Mouse (Mus musculus) ovary, adult 18-20 months (tissue): ENCODE data around the gene Dalrd3.

ENCODE experiments used
- DNase-seq: peaks from one replicate; pipeline ENCODE4 v3.0.0; 2022; ENCODE audit warnings: low spot score, mixed read lengths

Dalrd3 gene

DNA sequence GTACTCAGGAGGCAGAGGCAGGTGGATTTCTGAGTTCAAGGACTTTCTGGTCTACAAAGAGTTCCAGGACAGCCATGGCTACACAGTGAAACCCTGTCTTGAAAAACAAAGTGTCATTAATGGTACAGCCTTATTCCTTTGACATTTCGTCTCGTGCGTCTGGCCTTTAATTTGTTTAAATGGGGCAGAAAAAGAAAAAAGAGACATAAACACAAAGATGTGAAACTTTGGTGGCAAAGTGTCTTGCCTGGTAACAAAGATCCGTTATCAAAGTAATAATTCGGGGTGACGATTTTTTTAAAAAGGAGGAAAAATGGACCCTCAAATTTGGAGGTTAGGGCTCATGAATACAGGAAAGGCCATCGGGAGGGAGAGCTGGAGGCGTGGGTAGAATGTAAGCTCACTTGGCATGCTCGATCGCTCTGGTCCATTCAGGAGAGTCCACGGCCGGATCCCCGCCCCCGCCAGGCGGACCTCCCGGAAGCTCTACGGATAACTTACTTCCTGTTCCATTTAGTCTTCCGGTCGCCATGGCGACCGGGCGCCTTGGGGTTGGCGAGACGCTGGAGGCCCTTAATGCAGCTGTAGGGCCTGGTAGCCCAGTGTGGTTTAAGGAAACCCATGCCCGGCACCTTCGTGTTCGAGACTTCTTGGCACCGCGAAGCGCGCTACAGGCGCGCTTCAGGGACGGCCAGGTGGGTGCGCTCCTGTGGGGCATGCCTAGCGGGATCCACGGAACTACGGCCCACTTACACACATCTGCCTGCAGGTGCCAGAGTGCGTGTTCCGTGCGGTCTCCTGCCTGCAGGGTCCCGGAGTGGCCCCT is at the start of gene Dalrd3:
TSS of gene Dalrd3 (plus strand) at position 506 of the 826 bp plus-strand sequence.
- peak; percentile 92 for DNase-seq

GRCm38 (mm10) chr9:108521604-108522003 is 48.1 kb upstream of the Dalrd3 start:
- no peak for DNase-seq

GRCm38 (mm10) chr9:108523341-108523740 is 46.3 kb upstream of the Dalrd3 start:
- DNase-seq: no peak

- no peak for DNase-seq
Observed at GRCm38 (mm10) chr9:108525400-108525799, 44.3 kb upstream of the Dalrd3 start.

GRCm38 (mm10) chr9:108530954-108531353 is 38.7 kb upstream of the Dalrd3 start:
- DNase-seq: no peak

DNA sequence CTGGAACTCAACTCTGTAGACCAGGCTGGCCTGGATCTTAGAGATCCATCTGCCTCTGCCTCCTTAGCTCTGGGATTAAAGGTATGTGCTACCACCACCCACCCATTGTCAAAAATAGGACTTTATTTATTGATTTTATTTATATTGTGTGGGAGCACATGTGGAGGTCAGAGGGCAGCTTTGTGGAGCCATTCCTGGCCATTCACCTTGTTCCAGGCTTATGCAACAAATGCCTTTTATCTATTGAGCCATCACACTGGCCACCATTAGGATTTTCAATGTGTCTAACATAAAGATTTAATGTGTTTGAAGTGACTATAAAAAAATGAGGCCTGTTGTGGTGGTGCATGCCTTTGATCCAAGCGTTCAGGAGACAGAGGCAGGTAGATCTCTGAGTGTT is 38.2 kb upstream of the Dalrd3 start:
- DNase-seq: no peak

DNA sequence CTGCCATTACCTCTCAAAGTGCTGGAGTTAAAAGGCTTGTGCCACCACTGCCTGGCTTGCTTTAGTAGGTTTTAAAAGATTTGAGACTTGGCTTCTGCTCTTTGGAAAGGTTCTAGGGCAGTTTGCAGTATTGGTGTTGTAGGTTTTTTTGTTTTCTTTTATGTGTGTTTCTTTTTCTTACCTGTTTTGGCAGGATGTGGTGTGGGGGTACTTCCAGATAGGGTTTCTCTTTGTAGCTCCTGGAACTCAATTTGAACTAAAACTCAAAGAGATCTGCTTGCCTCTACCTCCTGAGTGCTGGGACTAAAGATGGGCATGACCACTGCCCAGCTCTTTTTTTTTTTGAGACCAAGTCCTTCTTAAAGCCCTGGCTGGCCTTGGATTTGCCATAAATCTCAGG is 28.8 kb upstream of the Dalrd3 start:
- no peak for DNase-seq

GRCm38 (mm10) chr9:108545986-108546385 is 23.7 kb upstream of the Dalrd3 start:
- DNase-seq: no peak

DNA sequence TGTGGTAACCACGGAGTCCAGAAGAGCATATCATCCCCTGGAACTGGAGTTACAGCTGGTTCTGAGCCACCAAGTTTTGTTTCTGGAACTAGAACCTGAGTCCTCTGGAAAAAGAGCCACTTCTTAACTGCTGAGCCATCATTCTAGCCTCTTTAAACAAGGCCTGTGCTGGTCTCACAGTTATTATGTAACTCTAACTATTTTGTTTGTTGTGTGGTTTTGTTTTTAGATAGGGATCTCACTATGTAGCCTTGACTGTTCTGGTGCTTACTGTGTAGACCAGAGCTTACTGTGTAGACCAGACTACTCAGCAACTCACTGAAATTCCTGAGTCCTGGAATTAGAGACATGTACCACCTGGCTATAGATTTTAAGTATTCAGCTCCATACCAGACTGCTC is 22.8 kb upstream of the Dalrd3 start:
- DNase-seq: no peak

- no peak for DNase-seq
Observed at GRCm38 (mm10) chr9:108559169-108559568, 10.5 kb upstream of the Dalrd3 start.

DNA sequence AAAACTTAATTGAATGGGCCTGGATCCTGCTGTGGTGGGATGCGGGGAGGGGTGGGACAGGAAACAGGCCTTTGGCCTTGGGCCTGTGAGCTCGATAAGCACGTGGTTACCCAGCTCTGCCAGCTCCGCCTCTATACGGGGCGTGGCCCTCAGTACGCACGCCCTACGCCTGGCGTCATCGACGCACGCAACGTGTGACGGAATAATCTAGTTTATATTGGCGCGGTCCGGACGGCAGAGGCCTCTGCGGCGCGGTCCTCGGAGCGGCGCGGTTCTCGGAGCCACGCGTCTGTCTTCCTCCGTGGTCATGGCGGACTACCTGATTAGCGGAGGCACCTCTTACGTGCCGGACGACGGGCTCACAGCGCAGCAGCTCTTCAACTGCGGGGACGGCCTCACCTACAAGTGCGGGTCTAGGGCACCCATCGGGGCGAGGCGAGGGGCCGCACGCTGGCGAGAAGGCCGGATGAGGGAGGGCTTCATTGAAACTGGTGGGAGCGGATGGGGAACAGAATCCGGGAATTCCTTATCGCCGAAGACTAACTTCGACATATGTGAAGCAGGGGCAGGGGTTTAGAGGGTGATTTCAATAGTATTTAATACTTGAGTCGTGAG is 9.4 kb upstream of the Dalrd3 start, which contains the start of gene Impdh2:
TSS of gene Impdh2 (plus strand) at position 60 of the 615 bp plus-strand sequence.
- peak; percentile 92 for DNase-seq

GRCm38 (mm10) chr9:108563671-108564070 is 6.0 kb upstream of the Dalrd3 start:
- DNase-seq: no peak

DNA sequence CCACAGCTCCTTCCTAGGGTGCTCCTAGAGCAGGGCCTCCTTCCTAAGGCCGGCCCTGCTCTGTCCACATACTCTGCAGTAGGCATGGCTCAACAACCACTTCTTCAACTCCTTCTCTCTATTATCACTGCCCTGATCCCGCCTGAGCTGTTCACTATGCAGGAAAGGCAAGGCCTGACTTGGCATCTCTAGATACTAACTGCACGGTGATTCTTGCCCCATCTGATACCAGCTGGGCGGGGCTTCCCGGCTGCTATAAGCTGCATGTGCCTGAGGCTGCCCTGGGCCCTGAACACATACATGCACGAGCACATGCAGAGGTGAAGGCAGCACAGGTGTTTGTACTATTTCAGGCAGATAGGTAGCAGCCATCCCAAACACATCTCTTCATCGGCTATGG is 5.6 kb upstream of the Dalrd3 start:
- DNase-seq: no peak

DNA sequence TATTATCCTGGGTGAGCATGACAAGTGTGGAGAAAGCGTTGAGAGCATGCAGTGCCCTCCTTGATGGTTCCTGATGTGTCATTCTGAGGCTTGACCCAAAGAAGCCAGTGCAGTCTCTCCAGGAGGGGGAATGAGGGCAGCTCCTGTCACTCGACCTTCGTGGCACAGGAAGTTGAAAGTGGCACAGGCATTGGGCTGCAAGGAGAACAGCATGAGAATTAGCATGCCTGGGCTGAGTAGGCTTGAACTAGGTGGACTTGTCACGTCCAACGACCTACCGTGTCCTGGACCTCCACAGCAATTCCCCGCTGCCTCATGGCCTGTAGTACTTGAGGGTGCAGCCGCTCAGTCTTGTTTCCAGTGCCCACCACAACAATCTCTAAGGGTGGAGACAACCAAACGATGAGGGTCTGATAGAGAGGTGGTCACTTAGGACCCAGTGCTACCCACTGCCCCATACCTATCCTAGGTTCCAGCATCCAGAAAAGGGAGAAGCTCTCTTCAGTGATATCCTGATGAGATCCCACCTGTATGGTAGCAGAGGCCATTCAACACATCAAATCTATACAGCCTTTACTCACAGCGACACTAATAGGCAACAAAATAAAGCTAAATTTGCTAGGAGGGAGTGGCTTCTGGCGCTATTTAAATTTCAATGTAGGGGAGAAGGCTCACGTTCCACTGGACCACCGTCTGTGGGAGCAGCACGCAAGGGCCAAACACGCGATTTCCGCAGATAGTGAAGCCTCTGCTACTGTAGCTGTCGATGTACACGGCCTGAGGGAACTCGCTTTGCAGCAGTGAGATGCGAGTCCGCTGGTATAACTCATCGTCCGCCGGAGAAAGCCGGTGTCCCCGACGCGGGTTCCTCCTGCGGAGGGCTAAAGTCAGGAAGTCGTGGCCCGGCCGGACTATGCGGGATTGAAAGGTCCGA is 3.5 kb upstream of the Dalrd3 start:
- no peak for DNase-seq

DNA sequence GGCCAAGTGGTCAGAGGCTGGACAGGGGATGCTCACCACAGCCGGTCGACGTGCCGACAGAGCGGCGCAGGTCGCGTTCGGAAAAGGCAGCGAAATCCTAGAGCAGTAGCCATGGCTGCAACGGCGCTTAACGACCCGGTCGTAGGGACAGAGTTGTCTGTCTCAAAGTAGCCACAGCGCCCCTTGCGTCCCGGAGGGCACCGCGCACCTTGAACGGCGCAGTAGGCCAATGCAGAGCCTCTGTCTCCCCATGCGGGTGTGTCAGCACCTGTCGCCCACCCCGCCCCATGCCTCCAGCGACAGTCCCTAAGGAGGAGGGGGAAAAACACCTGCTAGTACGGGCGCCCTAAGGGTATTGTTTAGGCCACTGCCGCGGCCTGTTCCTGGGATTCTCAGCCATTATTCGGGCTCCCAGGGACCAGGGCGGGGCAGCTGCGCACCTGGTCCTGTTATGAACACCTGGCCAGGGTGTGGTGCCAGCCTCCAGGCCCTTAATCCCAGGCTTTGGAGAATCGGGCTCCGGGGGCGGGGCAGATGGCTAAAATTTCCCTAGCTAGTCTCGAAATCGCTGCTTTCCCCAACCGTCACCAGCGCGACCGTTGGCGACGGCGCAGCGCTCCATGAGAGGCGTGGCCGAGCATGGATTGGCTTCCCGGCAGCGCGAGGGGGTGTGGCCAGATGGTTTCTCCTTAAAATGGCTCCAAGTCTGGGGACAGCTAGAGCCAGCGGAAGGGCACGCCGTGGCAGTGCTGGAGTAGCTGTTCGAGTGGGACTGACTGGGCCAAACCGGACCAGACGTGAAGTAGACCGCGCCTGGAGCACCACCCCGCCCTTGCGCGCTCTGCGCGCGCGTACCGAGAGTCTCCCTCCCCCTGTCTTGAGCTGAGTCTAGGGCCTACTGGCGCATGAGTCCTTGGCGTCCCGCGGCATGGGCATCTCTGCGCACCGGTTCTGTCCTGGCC is 2.6 kb upstream of the Dalrd3 start, which contains the start of gene Ndufaf3:
TSS of gene Ndufaf3 (minus strand) at position 620 of the 962 bp plus-strand sequence.
- DNase-seq: peak; percentile 94

- no peak for DNase-seq
Observed at GRCm38 (mm10) chr9:108567931-108568419, 1.7 kb upstream of the Dalrd3 start.

DNA sequence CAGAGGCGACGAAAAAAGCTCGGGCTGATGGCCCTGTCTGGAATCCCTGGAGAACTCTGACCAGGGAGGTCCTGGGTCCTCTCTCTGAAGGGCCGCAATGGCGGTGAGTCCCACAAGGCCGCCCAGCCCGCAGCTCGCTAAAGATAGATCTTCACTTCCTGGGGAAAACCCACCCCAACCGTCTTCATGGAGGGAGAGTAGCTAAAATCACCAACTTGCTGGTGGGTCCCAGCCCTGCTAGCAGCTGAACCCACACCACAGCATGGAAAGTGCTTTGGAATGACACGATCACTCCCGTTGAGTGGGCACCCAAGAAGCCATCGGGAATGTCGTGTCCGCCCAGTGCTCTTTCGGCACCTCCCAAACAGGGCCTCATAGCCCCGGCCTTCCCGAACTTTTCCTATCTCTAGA is 1.2 kb upstream of the Dalrd3 start:
- no peak for DNase-seq

DNA sequence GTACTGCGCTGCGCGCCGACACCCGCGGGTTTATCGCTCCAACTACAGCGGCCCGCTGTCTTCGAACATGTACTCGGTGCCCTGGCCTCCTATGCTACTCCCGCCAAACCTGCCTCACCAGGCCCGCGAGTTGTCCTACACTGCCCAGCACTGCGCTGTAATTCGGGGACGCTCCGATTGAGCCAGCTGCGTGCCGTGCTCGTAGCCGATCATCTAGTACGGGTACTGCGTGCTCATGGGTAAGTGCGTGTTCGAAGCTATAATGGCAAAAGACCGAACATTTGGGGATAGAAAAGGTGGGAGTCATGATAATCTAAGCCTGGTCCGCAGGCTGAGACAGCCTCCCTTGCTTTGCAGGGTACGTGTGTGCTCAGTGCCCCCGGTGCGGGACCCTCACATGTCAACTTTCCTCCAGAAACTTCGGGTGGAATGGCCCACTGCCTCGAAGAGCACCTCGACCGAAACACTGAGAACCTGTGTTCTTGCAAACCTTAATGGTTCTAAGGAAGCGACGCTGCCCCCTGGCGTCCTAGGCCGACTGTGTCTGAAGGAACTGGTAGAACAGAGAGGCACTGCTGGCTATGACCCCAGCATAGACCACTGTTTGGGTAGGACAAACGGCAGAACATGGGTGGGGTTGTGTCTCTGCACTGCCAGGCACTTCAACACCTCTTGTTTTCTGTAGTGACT is 666 bp downstream of the Dalrd3 start:
- DNase-seq: peak; percentile 61

GRCm38 (mm10) chr9:108571401-108571973 is 1.8 kb downstream of the Dalrd3 start:
- DNase-seq: no peak

GRCm38 (mm10) chr9:108572321-108572720 is 2.6 kb downstream of the Dalrd3 start:
- no peak for DNase-seq
